Mouse (Mus musculus): ENCODE data around the gene Aif1. TPM values are rescaled to one million over a fixed set of nuclear protein-coding genes. Genes with fewer than 3 reads are reported as not detected.

The Aif1 gene
- total and polyA plus RNA-seq, 3 experiments: 0.42 to 0.45 TPM; not detected in 1

GRCm38 (mm10) chr17:35132174-35132560 is 43.7 kb downstream of the Aif1 start:
- no peak overlapping the region for H3K4me3 ChIP-seq (ENCODE audit: control insufficient read depth in 1 of 2, insufficient read depth in 1 of 2, low read depth in 2 of 2, low read length in 2 of 2)
- peaks cover 0 to 12% of the 10 kb centered on the region in 2 experiments; a peak in 2 of 4 replicates for H3K36me3 ChIP-seq (ENCODE audit: control insufficient read depth in 1 of 2, insufficient read depth in 2 of 2, low read length in 2 of 2)
- H3K27ac ChIP-seq (ENCODE audit: control insufficient read depth, low read depth, low read length): no peak overlapping the region
- TF ChIP-seq TBP (IDR thresholded peaks at IDR 0.05; ENCODE audit: low read depth, low read length): no peak
- no peaks in the 10 kb centered on the region for H3K9me3 ChIP-seq (replicated peaks; ENCODE audit: insufficient read depth, low read length)
- no peak for DNase-seq (ENCODE audit: low read depth, low spot score)
- H3K79me2 ChIP-seq (ENCODE audit: control insufficient read depth, insufficient read depth, low read length, poor library complexity): peaks cover 33% of the 10 kb centered on the region
- H3K27me3 ChIP-seq (ENCODE audit: control insufficient read depth in 1 of 2, insufficient read depth in 2 of 2, low read length in 2 of 2): no peaks in the 10 kb centered on the region
- peaks cover 0 to 13% of the 10 kb centered on the region in 2 experiments; a peak in 2 of 4 replicates for H3K4me1 ChIP-seq (ENCODE audit: control insufficient read depth in 1 of 2, insufficient read depth in 2 of 2, low read length in 2 of 2)
- H3K9ac ChIP-seq (ENCODE audit: control insufficient read depth, low read depth, low read length, poor library complexity, severe bottlenecking): no peak overlapping the region

GRCm38 (mm10) chr17:35131500-35132173 is 44.2 kb downstream of the Aif1 start, which contains the start of gene Apom:
Gene Apom (minus strand): TSS chr17:35132050.
- no peaks in the 10 kb centered on the region for H3K9me3 ChIP-seq (replicated peaks; ENCODE audit: insufficient read depth, low read length)
- no peaks in the 10 kb centered on the region for H3K27me3 ChIP-seq (ENCODE audit: control insufficient read depth in 1 of 2, insufficient read depth in 2 of 2, low read length in 2 of 2)
- no peak within 1 kb of the TSS for H3K9ac ChIP-seq (ENCODE audit: control insufficient read depth, low read depth, low read length, poor library complexity, severe bottlenecking)
- no peak for TF ChIP-seq ELF1 (IDR thresholded peaks at IDR 0.05; ENCODE audit: low read depth, low read length)
- TF ChIP-seq ZMIZ1 (IDR thresholded peaks at IDR 0.05; ENCODE audit: low read depth, low read length): no peak
- no peak for TF ChIP-seq MEF2A (IDR thresholded peaks at IDR 0.05; ENCODE audit: extremely low read depth, insufficient replicate concordance, low read depth, low read length, poor library complexity, severe bottlenecking)
- TF ChIP-seq MYC (IDR thresholded peaks at IDR 0.05; ENCODE audit: low read depth, low read length): no peak
- TF ChIP-seq MXI1 (IDR thresholded peaks at IDR 0.05; ENCODE audit: low read depth, low read length): no peak
- no peak for TF ChIP-seq NRF1 (IDR thresholded peaks at IDR 0.05; ENCODE audit: insufficient read depth, low read depth, low read length, poor library complexity, severe bottlenecking)
- TF ChIP-seq MYB (IDR thresholded peaks at IDR 0.05; ENCODE audit: low read depth, low read length): no peak
- H3K79me2 ChIP-seq (ENCODE audit: control insufficient read depth, insufficient read depth, low read length, poor library complexity): peaks cover 31% of the 10 kb centered on the region
- H3K36me3 ChIP-seq (ENCODE audit: control insufficient read depth in 1 of 2, insufficient read depth in 2 of 2, low read length in 2 of 2): peaks cover 0 to 7% of the 10 kb centered on the region in 2 experiments; a peak in 2 of 4 replicates
- DNase-seq (ENCODE audit: low read depth, low spot score): no peak
- peaks cover 0 to 9% of the 10 kb centered on the region in 2 experiments; a peak in 2 of 4 replicates for H3K4me1 ChIP-seq (ENCODE audit: control insufficient read depth in 1 of 2, insufficient read depth in 2 of 2, low read length in 2 of 2)
- H3K27ac ChIP-seq (ENCODE audit: control insufficient read depth, low read depth, low read length): no peak within 1 kb of the TSS
- H3K4me3 ChIP-seq (ENCODE audit: control insufficient read depth in 1 of 2, insufficient read depth in 1 of 2, low read depth in 2 of 2, low read length in 2 of 2): no peak within 1 kb of the TSS

GRCm38 (mm10) chr17:35131038-35131437 is 44.8 kb downstream of the Aif1 start:
- no peak overlapping the region for H3K9ac ChIP-seq (ENCODE audit: control insufficient read depth, low read depth, low read length, poor library complexity, severe bottlenecking)
- H3K4me3 ChIP-seq (ENCODE audit: control insufficient read depth in 1 of 2, insufficient read depth in 1 of 2, low read depth in 2 of 2, low read length in 2 of 2): no peak overlapping the region
- peaks cover 0 to 3% of the 10 kb centered on the region in 2 experiments; a peak in 1 of 4 replicates for H3K36me3 ChIP-seq (ENCODE audit: control insufficient read depth in 1 of 2, insufficient read depth in 2 of 2, low read length in 2 of 2)

More at GRCm38 (mm10) chr17:35131038-35131437, 44.8 kb downstream of the Aif1 start:
- no peaks in the 10 kb centered on the region for H3K9me3 ChIP-seq (replicated peaks; ENCODE audit: insufficient read depth, low read length)
- no peak for DNase-seq (ENCODE audit: low read depth, low spot score)
- H3K27ac ChIP-seq (ENCODE audit: control insufficient read depth, low read depth, low read length): no peak overlapping the region
- peaks cover 30% of the 10 kb centered on the region for H3K79me2 ChIP-seq (ENCODE audit: control insufficient read depth, insufficient read depth, low read length, poor library complexity)
- H3K4me1 ChIP-seq (ENCODE audit: control insufficient read depth in 1 of 2, insufficient read depth in 2 of 2, low read length in 2 of 2): peaks cover 0 to 5% of the 10 kb centered on the region in 2 experiments; a peak in 1 of 4 replicates
- H3K27me3 ChIP-seq (ENCODE audit: control insufficient read depth in 1 of 2, insufficient read depth in 2 of 2, low read length in 2 of 2): no peaks in the 10 kb centered on the region
- TF ChIP-seq ZNF384 (IDR thresholded peaks at IDR 0.05; ENCODE audit: low read depth, low read length) (no peak), POLR2A (IDR thresholded peaks at IDR 0.05; ENCODE audit: control insufficient read depth in 1 of 2, insufficient read depth in 1 of 2, low read depth in 1 of 2, low read length in 2 of 2, poor library complexity in 1 of 2) (no peak), GATA1 (IDR thresholded peaks at IDR 0.05; ENCODE audit: low read depth, low read length) (no peak), SMC3 (IDR thresholded peaks at IDR 0.05; ENCODE audit: low read depth, low read length) (no peak), POLR2AphosphoS5 (IDR thresholded peaks at IDR 0.05; ENCODE audit: borderline replicate concordance, low read depth, low read length) (no peak), JUND (IDR thresholded peaks at IDR 0.05; ENCODE audit: low read depth, low read length) (no peak), RAD21 (IDR thresholded peaks at IDR 0.05; ENCODE audit: low read depth, low read length) (no peak), UBTF (IDR thresholded peaks at IDR 0.05; ENCODE audit: borderline replicate concordance, insufficient read depth, low read depth, low read length) (no peak), MEF2A (IDR thresholded peaks at IDR 0.05; ENCODE audit: extremely low read depth, insufficient replicate concordance, low read depth, low read length, poor library complexity, severe bottlenecking) (no peak)
